Mouse (Mus musculus): ENCODE data around the gene Strn4.
A peak's percentile ranks its signal among the peaks of the same experiment; 100 is the strongest.

Strn4 gene

GRCm38 (mm10) chr7:16815351-16815941 is at the start of gene Strn4:
Gene Strn4 (plus strand): TSS chr7:16815889.
- DNase-seq (ENCODE audit: low read depth, low spot score) = peak; percentile 60

GRCm38 (mm10) chr7:16766443-16766842 is 49.2 kb upstream of the Strn4 start:
- no peak for DNase-seq (ENCODE audit: low read depth, low spot score)

- no peak for DNase-seq (ENCODE audit: low read depth, low spot score)
These were observed 39.8 kb upstream of the Strn4 start for GRCm38 (mm10) chr7:16775888-16776287.

GRCm38 (mm10) chr7:16780076-16780475 is 35.6 kb upstream of the Strn4 start:
- peak; percentile 84 for DNase-seq (ENCODE audit: low read depth, low spot score)

- peak; percentile 93 for DNase-seq (ENCODE audit: low read depth, low spot score)
These were observed 34.7 kb upstream of the Strn4 start, which contains the start of gene Slc1a5 for GRCm38 (mm10) chr7:16780825-16781554. Gene Slc1a5 (plus strand): TSS chr7:16781340.

- no peak for DNase-seq (ENCODE audit: low read depth, low spot score)
These were observed 34.2 kb upstream of the Strn4 start for GRCm38 (mm10) chr7:16781555-16781815.

GRCm38 (mm10) chr7:16781816-16782554 is 33.7 kb upstream of the Strn4 start:
- DNase-seq (ENCODE audit: low read depth, low spot score) = no peak

GRCm38 (mm10) chr7:16782555-16783125 is 33.0 kb upstream of the Strn4 start:
- DNase-seq (ENCODE audit: low read depth, low spot score) = peak; percentile 39

GRCm38 (mm10) chr7:16783224-16783688 is 32.4 kb upstream of the Strn4 start:
- DNase-seq (ENCODE audit: low read depth, low spot score) = peak; percentile 64

GRCm38 (mm10) chr7:16783758-16784415 is 31.8 kb upstream of the Strn4 start:
- peak; percentile 83 for DNase-seq (ENCODE audit: low read depth, low spot score)

GRCm38 (mm10) chr7:16784498-16784976 is 31.2 kb upstream of the Strn4 start:
- peak; percentile 68 for DNase-seq (ENCODE audit: low read depth, low spot score)

- no peak for DNase-seq (ENCODE audit: low read depth, low spot score)
These were observed 30.1 kb upstream of the Strn4 start for GRCm38 (mm10) chr7:16785541-16786083.

- DNase-seq (ENCODE audit: low read depth, low spot score) = no peak
These were observed 23.4 kb upstream of the Strn4 start for GRCm38 (mm10) chr7:16792316-16792715.

GRCm38 (mm10) chr7:16793010-16793725 is 22.5 kb upstream of the Strn4 start:
- no peak for DNase-seq (ENCODE audit: low read depth, low spot score)

- DNase-seq (ENCODE audit: low read depth, low spot score) = no peak
These were observed 20.8 kb upstream of the Strn4 start for GRCm38 (mm10) chr7:16794886-16795285.

GRCm38 (mm10) chr7:16804409-16805028 is 11.2 kb upstream of the Strn4 start:
- DNase-seq (ENCODE audit: low read depth, low spot score) = peak; percentile 64

GRCm38 (mm10) chr7:16807936-16808335 is 7.8 kb upstream of the Strn4 start:
- DNase-seq (ENCODE audit: low read depth, low spot score) = no peak

GRCm38 (mm10) chr7:16808647-16809046 is 7.0 kb upstream of the Strn4 start:
- DNase-seq (ENCODE audit: low read depth, low spot score) = no peak

GRCm38 (mm10) chr7:16809739-16810138 is 6.0 kb upstream of the Strn4 start:
- peak; percentile 60 for DNase-seq (ENCODE audit: low read depth, low spot score)

- no peak for DNase-seq (ENCODE audit: low read depth, low spot score)
These were observed 5.2 kb upstream of the Strn4 start for GRCm38 (mm10) chr7:16810399-16810919.
